Mouse (Mus musculus) gastrocnemius, adult 18-20 months (tissue): ENCODE data around the gene Gm20388. TPM values are rescaled to one million over a fixed set of nuclear protein-coding genes. Genes with fewer than 3 reads are reported as not detected.

Experiments
- DNase-seq: peaks from one replicate; pipeline ENCODE4 v3.0.0; 2021; ENCODE audit warnings: low spot score
- total RNA-seq, 2 experiments: library from RNA; stranded (reverse); gene quantifications; 2 replicates each; pipeline ENCODE4 v1.2.3; 2021

Gm20388 gene
- total RNA-seq, 2 experiments from 2014 or later = 10.5 to 12.3 TPM

- DNase-seq = no peak
These were observed 1998.5 kb downstream of the Gm20388 start for GRCm38 (mm10) chr8:121909148-121909541.

- DNase-seq = peak; percentile 85
These were observed 1999.0 kb downstream of the Gm20388 start for GRCm38 (mm10) chr8:121909663-121910062.

GRCm38 (mm10) chr8:121911400-121911799, 2000.8 kb downstream of the Gm20388 start:
- no peak for DNase-seq

- DNase-seq = no peak
These were observed 2001.3 kb downstream of the Gm20388 start for GRCm38 (mm10) chr8:121911987-121912386.

GRCm38 (mm10) chr8:121912831-121913230, 2002.2 kb downstream of the Gm20388 start:
- no peak for DNase-seq

GRCm38 (mm10) chr8:121913378-121913777, 2002.7 kb downstream of the Gm20388 start:
- DNase-seq = no peak

- no peak for DNase-seq
These were observed 2008.5 kb downstream of the Gm20388 start for GRCm38 (mm10) chr8:121919158-121919557.

GRCm38 (mm10) chr8:121919731-121920130, 2009.1 kb downstream of the Gm20388 start:
- peak; percentile 42 for DNase-seq

GRCm38 (mm10) chr8:121921582-121921981, 2010.9 kb downstream of the Gm20388 start:
- DNase-seq = no peak

- peak; percentile 40 for DNase-seq
These were observed 2011.5 kb downstream of the Gm20388 start for GRCm38 (mm10) chr8:121922101-121922500.

GRCm38 (mm10) chr8:121924681-121925080, 2014.0 kb downstream of the Gm20388 start:
- DNase-seq = no peak

- peak; percentile 70 for DNase-seq
These were observed 2015.0 kb downstream of the Gm20388 start for GRCm38 (mm10) chr8:121925624-121926023.

GRCm38 (mm10) chr8:121926266-121926665, 2015.6 kb downstream of the Gm20388 start:
- DNase-seq = no peak

- DNase-seq = peak; percentile 65
These were observed 2016.7 kb downstream of the Gm20388 start for GRCm38 (mm10) chr8:121927316-121927715.

GRCm38 (mm10) chr8:121930047-121930446, 2019.4 kb downstream of the Gm20388 start:
- DNase-seq = no peak

GRCm38 (mm10) chr8:121931571-121931970, 2020.9 kb downstream of the Gm20388 start:
- DNase-seq = no peak

- peak; percentile 83 for DNase-seq
These were observed 2021.5 kb downstream of the Gm20388 start for GRCm38 (mm10) chr8:121932026-121932667.

- DNase-seq = no peak
These were observed 2022.3 kb downstream of the Gm20388 start for GRCm38 (mm10) chr8:121932668-121933520.

- DNase-seq = peak; percentile 53
These were observed 2023.9 kb downstream of the Gm20388 start for GRCm38 (mm10) chr8:121934506-121934905.

- DNase-seq = no peak
These were observed 2024.3 kb downstream of the Gm20388 start for GRCm38 (mm10) chr8:121934923-121935322.

GRCm38 (mm10) chr8:121935341-121936294, 2025.0 kb downstream of the Gm20388 start:
- no peak for DNase-seq
